Mouse (Mus musculus) c-Kit-negative CD71-positive TER-119-positive erythroid progenitor cells, embryonic 14.5 days (primary cell): Measurements from ENCODE around the gene Sppl3.

Experiments
- DNase-seq: peaks from one replicate; pipeline ENCODE4 v3.0.0-alpha.2; 2013; ENCODE audit warnings: low read depth, low spot score

The Sppl3 gene

DNA sequence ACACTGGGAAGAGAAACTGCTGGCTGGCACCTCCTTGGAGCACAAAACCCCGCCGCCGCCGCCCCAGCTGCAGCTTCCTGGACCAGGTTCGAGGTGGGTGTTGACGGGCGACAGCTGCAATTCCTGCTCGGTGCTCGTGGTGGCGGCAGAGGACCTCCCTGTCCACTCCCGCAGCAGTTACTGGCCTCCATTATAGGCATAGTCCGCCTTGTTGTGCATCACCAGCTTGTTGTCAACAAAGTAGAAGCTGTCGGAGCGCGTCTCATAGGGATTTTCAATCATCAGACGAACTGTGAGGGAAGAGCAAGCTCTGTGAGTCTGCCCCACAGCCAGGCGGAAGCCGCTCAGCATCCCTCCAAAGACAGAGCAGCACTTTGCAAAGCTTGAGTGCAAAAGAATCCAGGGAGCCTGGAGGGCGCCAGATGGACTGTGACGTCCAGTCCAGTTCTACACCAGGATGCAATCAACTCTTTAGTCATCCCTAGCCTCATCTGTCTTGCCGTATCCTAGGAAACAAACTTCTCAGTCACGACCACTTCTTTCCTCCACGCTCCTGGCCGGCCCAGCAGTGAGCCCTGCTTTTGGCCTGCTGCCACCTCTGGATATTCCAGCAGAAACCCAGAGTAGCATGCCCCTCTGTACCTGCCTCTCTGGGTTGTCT lies 114.4 kb downstream of the Sppl3 start:
- DNase-seq = peak; percentile 21

DNA sequence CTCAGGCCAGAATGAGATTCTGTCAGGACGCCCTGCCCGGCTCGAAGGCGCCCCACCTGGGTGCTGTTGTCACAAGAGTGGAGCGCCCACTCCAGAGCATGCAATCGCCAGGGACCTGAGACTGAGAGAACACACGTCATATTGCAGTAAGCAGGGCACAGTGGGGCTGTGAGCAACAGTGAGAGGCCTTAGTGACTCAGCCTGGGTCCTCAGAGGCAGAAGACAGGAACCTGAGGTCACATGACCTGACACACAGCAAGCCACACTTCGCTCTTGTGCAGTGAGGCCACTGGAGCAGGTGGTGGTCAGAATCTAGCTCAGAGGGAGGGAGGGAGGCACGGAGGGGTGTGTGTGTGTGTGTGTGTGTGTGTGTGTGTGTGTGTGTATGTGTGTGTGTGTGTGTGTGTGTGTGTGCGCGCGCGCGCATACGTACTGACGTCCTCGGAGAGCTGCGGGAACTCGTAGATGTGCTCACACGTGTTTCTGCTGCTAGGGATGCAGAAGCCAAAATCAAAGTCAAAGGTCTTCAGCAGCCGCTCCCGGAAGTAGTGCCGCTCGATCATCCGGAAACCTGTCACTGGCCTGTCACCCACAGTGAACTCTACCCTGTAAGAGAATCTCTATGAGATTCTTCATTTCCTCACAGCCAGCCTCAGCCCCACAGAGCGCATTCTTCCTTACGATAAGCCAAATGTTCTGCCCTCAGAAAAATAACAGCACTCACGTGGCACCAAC lies 115.8 kb downstream of the Sppl3 start:
- no peak for DNase-seq

DNA sequence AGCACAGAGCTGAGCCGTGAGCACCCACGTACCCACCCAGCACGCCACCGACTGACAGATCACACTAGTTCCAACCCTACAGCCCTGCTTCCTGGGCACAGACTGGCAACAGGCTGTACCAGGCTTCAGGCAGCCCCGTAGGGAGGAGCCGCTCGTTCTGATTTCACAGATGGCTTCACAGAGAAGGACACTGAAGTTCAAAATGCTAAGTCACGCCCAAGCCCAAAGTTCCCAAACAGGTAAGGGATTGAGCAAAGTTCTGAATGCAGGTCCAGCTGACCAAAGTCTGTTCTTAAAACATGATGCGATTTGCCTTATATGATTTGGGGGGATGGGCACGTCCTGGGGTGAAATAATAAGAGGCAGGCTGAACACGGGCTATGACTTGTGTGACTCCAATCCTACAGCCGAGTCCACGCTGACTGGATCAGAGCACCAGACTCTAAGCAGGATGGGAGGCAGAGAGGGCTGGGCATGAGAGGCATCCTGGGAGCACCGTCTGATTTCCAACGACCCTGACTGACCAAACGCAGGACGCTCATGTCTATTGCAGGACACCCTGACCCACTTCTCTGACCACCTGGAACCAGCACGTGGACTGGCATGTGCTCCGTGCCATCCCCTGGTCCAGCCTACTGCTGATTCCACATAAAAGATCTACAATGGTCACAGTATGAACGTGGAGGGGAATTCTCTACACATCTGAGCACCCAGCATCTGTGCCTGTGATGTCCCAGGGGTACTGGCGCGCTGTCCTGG lies 116.7 kb downstream of the Sppl3 start:
- DNase-seq = no peak

DNA sequence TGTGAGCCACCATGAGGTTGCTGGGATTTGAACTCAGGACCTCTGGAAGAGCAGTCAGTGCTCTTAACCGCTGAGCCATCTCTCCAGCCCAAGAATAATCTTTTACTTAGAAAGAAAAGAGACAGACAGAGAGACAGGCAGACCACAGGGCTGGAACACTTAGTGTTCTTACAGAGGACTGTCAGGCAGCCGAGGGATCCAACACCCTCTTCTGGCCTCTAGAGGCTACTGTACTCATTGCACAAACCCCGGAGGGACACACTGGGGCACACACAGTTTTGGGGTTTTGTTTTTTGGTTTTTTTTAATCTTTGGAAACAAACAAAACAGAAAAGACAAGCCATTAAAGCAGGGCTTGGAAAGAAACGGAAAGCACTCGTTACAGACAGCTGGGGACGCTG lies 118.4 kb downstream of the Sppl3 start:
- DNase-seq = no peak

DNA sequence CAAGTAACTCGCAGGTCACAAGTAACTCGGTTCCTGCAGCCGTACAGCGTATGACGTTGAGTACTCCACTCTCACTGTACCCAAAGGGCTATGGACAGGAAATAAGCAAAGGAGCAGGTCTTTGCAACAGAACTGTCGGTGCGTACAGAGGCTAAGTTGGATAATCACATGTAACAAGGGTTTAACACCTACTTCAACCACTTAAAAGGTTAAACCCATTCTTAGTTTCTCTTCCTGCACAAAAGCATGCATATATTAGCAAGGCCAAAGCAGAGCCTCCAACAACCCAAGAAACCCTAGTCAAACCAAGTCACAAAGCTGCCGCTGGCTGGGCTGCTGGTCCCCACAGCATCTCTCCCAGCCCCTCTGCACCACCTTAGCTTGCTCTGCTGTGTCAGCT lies 121.5 kb downstream of the Sppl3 start:
- no peak for DNase-seq

DNA sequence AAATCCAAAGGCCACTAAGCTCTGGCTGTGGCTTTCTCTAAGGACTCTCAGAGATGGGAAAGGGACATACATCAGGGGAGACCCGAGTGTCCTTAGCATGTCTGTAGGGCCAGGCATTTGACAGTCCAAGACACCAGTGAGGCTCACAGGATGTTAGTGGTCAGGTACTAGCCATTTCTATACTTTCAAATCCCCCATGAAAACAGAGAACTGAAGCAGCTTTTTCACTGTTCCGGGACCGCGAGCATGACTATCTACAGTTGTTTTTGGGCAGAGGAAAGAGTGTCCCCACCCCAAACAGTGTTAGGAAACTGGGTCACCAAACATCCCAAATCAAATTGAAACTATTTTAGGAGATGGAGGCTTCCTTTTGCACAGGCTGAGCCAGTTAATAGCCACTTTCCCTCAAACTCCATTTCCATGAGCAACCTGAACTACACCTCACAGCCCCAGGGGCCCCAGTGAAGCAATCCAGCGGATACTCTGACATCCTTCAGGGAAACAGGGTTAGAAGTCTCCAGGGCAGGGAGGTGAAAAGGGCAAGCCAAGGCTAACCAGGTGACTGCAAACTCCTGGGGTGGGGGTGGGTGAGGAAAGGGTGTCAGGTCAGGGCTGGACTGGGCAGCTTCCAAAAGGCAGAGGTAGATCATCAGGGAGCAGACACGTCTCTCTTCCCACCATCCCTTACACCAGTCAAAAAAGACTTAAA lies 122.6 kb downstream of the Sppl3 start:
- no peak for DNase-seq

DNA sequence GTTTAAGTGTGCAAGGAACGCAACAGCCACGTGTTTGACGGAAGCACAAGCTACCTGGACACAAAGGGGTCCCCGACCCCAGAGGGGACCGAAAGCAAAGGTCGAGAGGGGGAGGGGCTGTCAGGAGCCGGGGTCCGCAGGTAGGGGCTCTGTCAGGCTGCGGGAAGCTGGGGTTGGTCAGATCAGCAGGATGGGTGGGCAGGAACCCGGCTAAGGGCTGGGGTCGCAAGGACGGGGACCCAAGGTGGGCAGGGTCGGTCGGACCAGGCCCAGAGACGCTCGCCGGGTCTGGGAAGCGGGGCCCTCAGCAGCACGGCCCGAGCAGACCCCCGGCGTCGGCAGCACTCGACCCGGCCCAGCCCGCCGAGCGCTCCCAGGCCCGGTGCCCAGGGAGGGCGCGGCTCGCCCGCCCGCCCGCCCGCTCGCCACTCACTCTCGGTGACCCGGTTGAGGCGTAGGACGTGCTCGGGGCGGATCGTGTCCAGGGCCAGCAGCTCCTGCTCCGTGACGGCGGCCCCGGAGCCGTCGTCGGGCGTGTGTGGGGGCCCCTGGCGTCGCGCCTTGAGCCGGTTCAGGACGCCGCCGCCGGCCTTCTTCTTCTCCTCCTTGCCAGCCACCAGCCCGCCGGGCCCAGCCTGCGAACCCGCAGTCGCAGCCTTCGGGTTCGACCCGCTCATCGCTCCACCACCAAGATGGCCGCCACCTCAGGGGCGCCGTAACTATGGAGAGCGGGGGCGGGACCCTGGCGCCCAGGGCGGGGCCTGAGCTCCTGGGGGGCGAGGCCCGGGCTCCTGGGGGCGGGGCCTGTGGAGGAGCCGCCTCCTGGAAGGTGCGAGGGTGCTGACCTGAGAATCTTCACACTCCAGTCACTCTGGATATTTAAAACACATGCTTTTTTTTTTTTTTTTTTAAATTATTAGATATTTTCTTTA lies 123.6 kb downstream of the Sppl3 start, which contains the start of gene Unc119b:
Gene Unc119b (minus strand): TSS at position 742 of the 932 bp plus-strand sequence.
- DNase-seq = peak; percentile 77

DNA sequence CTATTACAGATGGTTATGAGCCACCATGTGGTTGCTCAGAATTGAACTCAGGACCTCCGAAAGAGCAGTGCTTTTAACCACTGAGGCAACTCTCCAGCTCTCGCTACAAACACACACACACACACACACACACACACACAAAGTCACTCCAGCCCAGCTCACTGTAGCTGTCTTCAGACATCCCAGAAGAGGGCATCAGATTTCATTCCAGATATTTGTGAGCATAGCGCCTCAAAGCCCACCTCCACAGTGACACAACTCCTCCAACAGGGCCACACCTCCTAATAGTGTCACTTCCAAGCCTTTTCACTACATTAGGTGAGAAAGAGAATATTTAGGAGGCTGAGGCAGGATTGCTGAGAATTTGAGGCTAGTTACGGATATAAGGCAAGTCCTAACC lies 128.2 kb downstream of the Sppl3 start:
- no peak for DNase-seq

DNA sequence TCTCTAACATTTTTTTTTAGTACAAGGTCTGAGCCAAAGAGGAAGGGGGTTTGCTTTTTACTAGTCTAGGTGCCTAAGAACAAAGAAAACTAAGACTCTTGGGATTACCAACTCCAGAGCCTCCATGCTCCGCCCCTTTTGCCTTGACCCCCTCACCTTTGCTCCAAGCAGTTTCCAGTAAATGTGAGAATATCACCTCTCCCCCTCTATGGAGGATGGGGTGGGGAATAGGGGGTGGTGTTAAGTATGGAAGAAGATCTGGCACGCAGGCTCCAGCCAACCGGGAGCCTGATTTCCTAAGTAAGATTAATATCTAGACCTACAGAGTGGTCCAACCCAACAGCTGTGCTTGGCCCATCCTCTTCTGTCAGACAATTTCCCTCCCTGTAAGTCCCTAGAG lies 129.8 kb downstream of the Sppl3 start:
- DNase-seq = no peak

DNA sequence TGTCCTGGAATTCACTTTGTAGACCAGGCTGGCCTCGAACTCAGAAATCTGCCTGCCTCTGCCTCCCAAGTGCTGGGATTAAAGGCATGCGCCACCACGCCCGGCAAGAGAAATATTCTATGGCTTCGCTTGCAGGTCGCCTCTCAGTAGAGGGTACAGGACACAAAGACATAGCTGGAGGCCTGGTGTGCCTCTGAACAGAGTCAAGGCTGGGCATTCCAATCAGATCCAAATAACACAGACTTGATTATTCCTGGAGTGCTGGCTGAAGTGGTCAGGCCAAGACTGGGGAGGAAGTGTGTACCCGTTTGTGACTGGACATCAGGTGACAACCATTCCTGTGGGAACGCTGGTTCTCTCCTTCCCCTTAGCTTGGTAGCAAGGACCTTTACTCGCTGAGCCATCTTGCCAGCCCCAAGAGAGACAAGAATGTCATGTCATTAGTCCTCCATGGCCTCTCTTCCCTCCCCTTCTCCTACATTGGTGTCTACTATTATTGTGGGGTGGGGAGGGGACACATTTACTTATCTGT lies 131.3 kb downstream of the Sppl3 start:
- DNase-seq = no peak

DNA sequence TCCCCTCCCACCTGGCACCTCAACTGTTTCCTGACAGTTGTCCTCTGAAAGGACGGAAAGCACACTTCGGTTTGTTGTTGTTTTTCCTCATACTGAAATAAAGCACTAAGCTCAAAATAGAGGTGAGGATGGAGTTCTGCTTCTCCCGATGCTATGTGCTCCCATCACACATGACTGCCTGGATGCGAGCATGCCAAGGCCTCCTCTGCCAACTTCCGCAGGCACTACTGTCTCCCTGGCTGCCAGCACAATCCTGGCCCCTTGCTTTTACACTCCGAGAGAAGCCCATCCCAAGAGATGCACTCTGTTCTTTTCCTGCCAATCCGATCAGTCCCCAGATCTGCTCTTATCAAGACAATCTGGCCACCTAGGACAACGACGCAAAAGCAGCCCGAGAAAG lies 132.6 kb downstream of the Sppl3 start:
- DNase-seq = no peak

DNA sequence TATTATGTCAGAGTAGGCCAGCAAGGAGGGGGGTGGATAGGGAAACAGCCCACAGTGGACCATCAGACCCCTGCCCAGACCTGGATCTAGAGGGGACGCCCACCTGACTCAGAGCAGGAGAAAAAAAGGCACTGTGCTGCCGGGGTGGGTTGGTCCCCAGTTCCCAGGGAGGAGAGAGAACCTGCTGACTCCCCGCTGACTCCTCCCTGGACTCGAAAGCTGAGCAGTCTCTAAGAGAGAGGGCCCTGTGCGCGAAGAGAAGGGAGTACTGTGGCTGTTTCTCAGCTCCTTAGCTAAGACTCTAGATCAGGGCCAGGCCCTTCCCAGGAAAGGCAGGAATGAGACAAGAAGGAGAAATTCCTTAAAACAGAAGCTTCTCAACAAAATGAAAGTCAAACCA lies 133.5 kb downstream of the Sppl3 start:
- no peak for DNase-seq

DNA sequence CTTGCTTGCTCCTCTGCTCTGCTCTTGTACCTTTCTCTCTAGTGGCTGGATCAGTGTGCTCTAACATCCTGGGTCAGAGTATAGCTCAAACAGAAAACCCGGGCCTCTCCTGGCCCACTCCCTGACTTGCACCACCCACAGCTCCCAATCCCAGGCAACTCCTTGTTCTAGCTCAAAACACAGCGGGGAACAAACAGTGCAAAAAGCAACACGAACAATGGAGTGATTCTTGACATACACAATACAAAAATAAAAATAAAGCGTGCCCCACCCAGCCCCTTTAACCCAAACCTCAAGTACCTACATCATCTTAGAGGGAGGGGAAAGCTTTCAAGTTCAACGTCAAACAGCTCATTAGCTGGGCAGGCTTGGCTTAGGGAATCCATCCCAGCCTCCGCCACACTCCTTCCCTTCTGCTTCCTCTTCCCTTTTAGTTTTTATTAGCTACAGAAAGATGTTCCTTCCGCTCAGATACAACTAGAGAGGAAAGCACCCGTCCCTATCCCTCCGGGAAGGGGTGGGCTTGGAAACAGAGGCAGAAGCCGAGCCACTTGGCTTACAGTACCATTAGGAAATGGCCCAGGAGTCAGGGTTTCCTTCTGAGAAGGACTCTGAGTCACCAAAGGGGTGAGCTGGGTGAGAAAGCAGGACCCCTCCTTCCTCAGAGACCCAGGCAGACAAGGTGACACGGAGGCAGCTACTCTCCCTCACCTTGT lies 134.5 kb downstream of the Sppl3 start:
- DNase-seq = no peak

DNA sequence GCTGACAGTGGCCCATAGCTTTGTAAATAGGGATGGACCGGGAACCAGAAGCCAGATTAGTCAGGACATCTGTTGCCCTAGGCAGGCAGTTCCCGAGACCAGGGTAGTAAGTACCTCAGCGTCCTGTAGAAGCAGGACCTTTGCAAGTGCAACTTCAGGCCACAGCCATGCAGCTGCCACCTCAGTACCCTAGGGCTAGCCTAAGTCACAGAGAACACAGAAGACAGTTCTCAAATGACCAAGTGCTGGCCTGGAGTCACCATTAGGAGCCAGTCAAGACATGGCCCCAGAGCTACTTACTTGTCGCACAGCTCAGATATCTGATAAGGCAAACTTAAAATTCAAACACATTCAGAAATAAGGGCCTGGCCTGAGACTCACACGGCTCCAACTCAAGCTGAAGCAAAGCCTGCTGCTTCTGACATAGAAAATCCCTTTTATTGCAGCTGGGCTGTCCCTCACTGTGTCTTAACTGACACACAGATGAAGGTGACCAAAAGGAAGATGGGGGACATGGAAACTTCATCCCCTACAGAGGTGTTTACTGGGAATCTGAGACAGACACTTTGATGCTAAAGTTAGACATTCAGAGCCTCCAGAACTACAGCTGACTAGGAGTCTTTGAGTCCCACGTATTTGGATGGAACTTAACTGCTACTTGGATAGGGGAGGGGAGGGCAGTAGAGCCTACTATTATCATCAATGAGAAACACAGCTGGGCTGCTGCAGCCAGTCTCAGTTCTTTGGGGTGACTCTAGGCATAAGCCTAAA lies 135.2 kb downstream of the Sppl3 start:
- no peak for DNase-seq

DNA sequence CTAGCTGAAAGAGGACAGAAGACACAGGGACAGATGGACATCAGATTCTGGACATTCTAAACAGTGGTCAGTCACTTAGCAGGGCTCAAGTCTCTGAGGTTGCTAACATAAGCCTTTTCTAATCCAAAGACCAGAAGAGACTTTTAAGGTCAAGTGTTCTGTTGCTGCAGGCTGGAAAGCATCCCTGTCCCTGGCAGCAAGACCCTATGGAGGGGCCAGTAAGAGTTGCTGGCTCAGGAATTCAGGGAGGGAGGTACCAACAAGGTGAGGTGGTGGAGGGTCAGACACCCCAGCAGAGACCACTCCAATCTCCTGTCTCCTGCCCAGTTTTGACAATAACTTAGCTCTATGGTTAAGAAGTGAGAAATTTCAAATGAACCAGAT lies 135.8 kb downstream of the Sppl3 start:
- DNase-seq = no peak

DNA sequence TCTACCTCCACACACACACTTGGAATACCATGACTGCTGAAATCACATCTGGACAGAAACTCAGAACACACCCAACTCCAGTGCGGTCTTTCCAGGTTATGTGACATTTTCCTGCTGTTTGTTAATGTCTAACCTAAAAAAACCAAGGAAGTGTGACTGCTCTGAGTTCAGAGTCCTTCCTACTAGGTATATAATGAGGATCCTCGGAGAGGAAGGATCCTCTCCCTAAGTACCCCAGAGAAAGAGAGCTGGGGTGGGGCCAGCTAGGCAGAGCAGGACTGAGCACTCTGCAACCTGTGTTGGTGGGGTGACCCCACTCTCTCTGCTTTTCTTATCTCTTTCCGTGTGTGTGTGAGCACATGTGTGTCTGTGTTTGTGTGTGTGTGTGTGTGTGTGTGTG lies 136.5 kb downstream of the Sppl3 start:
- no peak for DNase-seq

DNA sequence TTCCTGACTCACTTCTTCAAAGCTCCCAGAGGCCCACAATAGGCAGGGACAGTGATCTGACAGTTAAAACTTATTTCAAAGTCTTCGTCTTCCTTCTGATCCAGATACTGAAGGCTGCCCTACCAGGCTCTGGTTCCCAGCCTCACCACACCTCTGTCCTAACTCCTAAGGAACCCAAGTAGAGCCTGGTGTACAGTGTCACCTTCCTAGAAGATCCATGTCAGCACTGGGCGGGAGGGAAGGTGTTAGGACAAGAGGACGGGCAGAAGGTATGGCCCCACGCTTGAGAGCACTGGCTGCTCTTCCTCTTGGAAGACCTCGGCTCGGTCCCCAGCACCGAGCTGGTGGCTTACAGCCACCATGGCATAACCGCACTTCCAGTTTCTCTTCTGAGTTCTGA lies 137.4 kb downstream of the Sppl3 start:
- no peak for DNase-seq
